Mouse (Mus musculus): ENCODE measurements around the gene Tnfaip6. TPM values are rescaled to one million over a fixed set of nuclear protein-coding genes. Genes with fewer than 3 reads are reported as not detected.

The Tnfaip6 gene
- polyA plus RNA-seq, 1 experiment from 2014 or later, result 4.9 TPM

DNA sequence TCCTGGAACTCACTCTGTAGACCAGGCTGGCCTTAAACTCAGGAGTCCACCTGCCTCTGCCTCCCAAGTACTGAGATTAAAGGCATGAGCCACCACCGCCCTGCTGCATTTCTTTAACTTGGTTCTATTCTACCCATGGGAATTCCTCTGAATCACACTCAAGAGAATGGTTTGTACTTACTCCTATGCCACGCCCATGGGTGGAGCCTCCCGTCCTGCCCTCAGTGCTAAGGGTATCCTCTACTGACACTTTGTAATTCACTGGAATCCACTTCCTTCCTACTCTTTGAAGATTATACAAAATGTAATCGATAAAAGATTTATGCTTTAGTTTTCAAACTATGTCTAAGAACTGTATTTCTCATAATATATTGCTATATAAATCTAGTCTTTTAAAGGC is 6.3 kb upstream of the Tnfaip6 start:
- H3K4me3 ChIP-seq, result no peak overlapping the region
- H3K9ac ChIP-seq, result no peak overlapping the region
- H3K4me2 ChIP-seq, result no peak overlapping the region
- ATAC-seq (ENCODE audit: insufficient number of reproducible peaks, low FRiP score), result no peak
- no peaks in the 10 kb centered on the region for H3K27me3 ChIP-seq (replicated peaks)
- peaks cover 12% of the 10 kb centered on the region for H3K9me3 ChIP-seq (replicated peaks)
- WGBS, result 74% methylated on average over 4 of the region's 4 CpGs
- H3K4me1 ChIP-seq (replicated peaks), result no peaks in the 10 kb centered on the region
- no peaks in the 10 kb centered on the region for H3K36me3 ChIP-seq
- H3K27ac ChIP-seq (ENCODE audit: poor library complexity, severe bottlenecking), result no peak overlapping the region

GRCm38 (mm10) chr2:52034601-52035000 is 3.2 kb upstream of the Tnfaip6 start:
- WGBS, result 84% methylated on average over 4 of the region's 4 CpGs
- no peak overlapping the region for H3K9ac ChIP-seq
- no peaks in the 10 kb centered on the region for H3K36me3 ChIP-seq
- no peak overlapping the region for H3K4me3 ChIP-seq
- ATAC-seq (ENCODE audit: insufficient number of reproducible peaks, low FRiP score), result no peak
- peaks cover 3% of the 10 kb centered on the region; the same call in 1 of the 2 replicates for H3K9me3 ChIP-seq (replicated peaks)
- H3K27me3 ChIP-seq (replicated peaks), result 0 out of 2 replicates have a peak, but pooled peaks cover 3% of the 10 kb centered on the region
- H3K27ac ChIP-seq (ENCODE audit: poor library complexity, severe bottlenecking), result no peak overlapping the region
- H3K4me1 ChIP-seq (replicated peaks), result 0 out of 2 replicates have a peak, but pooled peaks cover 5% of the 10 kb centered on the region
- no peak overlapping the region for H3K4me2 ChIP-seq

- Histone ChIP-seq H3K4me2 (no peak overlapping the region), H3K4me1 (replicated peaks) (0 out of 2 replicates have a peak, but pooled peaks cover 5% of the 10 kb centered on the region), H3K4me3 (no peak overlapping the region), H3K9me3 (replicated peaks) (no peaks in the 10 kb centered on the region), H3K9ac (no peak overlapping the region), H3K36me3 (no peaks in the 10 kb centered on the region), H3K27ac (ENCODE audit: poor library complexity, severe bottlenecking) (no peak overlapping the region), H3K27me3 (replicated peaks) (0 out of 2 replicates have a peak, but pooled peaks cover 3% of the 10 kb centered on the region)
- WGBS, result 49% methylated on average over 4 of the region's 4 CpGs
- no peak for ATAC-seq (ENCODE audit: insufficient number of reproducible peaks, low FRiP score)
Observed at GRCm38 (mm10) chr2:52035144-52035543, 2.7 kb upstream of the Tnfaip6 start.

DNA sequence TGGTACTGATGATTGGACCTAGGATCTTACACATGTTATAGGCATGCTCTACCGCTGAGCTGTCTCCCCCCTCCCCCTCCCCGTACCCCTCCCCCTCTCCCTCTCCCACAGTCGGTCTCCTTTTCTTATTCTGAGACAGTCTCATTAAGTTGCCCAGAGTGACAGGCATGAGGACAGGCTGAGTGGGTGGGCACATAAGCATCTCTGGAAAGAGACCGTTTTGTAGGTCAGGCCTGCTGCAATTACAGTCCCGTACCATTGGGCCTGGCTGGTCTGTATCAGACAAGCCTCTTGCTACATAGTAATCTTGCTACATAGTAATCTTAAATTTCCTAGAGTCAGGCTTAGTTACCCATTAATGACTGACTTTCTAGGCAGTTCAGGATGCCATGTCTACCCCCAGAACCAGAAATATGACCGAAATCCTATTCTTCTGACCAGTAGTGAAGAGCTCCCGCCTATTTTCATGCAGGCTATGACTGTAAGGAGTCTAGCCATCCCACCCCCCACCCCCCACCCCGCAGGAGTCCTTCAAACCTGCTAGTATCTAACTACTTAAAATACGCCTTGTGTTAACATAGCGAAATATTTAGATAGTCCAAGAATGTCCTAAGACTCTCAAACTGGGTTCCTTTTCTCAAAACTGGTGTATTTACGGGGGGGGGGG is 747 bp upstream of the Tnfaip6 start:
- WGBS, result 48% methylated on average over 9 of the region's 11 CpGs
- Histone ChIP-seq H3K27ac (ENCODE audit: poor library complexity, severe bottlenecking) (no peak overlapping the region), H3K4me1 (replicated peaks) (0 out of 2 replicates have a peak, but pooled peaks cover 5% of the 10 kb centered on the region), H3K9ac (no peak overlapping the region), H3K36me3 (no peaks in the 10 kb centered on the region), H3K4me2 (peak overlapping the region; percentile 73), H3K27me3 (replicated peaks) (0 out of 2 replicates have a peak, but pooled peaks cover 3% of the 10 kb centered on the region), H3K4me3 (peak overlapping the region; percentile 49; the same call in 1 of the 2 replicates), H3K9me3 (replicated peaks) (no peaks in the 10 kb centered on the region)
- no peak for ATAC-seq (ENCODE audit: insufficient number of reproducible peaks, low FRiP score)

DNA sequence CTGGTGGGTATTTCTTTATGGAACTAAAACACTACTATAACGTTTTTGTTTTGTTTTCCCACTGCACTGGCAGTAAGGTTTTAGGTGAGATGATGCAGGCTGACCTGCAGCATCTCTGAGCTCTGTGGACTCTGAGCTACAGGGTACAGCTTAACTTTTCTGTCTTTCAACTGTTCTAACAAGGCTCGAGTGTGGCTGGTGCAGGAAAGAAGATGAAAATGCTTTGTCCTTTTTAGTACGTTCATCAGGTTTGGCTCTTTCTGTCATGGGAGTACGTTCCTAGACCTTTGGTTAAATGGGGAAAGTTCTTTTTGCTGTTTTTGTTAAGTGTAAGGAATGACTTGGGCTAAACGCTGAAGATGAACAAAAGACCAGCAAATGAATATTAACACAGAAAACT is 749 bp downstream of the Tnfaip6 start:
- no peak for ATAC-seq (ENCODE audit: insufficient number of reproducible peaks, low FRiP score)
- no peak overlapping the region for H3K9ac ChIP-seq
- 0 out of 2 replicates have a peak, but pooled peaks cover 5% of the 10 kb centered on the region for H3K4me1 ChIP-seq (replicated peaks)
- H3K36me3 ChIP-seq, result no peaks in the 10 kb centered on the region
- 58% methylated on average over 5 of the region's 5 CpGs for WGBS
- H3K9me3 ChIP-seq (replicated peaks), result no peaks in the 10 kb centered on the region
- H3K4me2 ChIP-seq, result peak overlapping the region; percentile 45; the same call in 1 of the 2 replicates
- no peak overlapping the region for H3K4me3 ChIP-seq
- 0 out of 2 replicates have a peak, but pooled peaks cover 3% of the 10 kb centered on the region for H3K27me3 ChIP-seq (replicated peaks)
- H3K27ac ChIP-seq (ENCODE audit: poor library complexity, severe bottlenecking), result no peak overlapping the region

- H3K9ac ChIP-seq, result no peak overlapping the region
Observed at GRCm38 (mm10) chr2:52039083-52039801, 1.4 kb downstream of the Tnfaip6 start.

DNA sequence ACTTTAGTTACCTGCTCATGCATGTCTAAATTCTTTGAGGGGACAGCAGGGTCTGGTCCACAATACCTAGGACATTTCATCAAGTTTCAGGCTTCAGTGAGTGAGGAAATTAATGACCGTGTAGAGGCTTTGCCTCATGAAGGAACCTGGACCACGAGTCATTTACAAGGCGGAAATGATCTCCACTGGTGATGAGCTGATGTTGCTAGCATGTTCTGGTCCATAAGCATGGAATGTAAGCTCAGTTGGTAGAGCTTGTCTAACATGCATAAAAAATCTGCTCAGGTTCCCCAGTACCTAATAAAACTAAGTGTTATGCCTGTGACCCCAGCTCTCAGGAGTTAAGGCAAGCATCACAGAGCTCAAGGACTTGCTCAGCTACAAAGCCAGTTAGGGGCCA is 4.3 kb downstream of the Tnfaip6 start:
- Histone ChIP-seq H3K9me3 (replicated peaks) (no peaks in the 10 kb centered on the region), H3K4me3 (no peak overlapping the region), H3K9ac (no peak overlapping the region), H3K36me3 (no peaks in the 10 kb centered on the region), H3K4me1 (replicated peaks) (0 out of 2 replicates have a peak, but pooled peaks cover 3% of the 10 kb centered on the region), H3K4me2 (no peak overlapping the region), H3K27me3 (replicated peaks) (0 out of 2 replicates have a peak, but pooled peaks cover 3% of the 10 kb centered on the region), H3K27ac (ENCODE audit: poor library complexity, severe bottlenecking) (no peak overlapping the region)
- whole genome bisulfite sequencing, result 82% methylated on average over 3 of the region's 3 CpGs
- no peak for ATAC-seq (ENCODE audit: insufficient number of reproducible peaks, low FRiP score)

More at GRCm38 (mm10) chr2:52039083-52039801, 1.4 kb downstream of the Tnfaip6 start:
- H3K36me3 ChIP-seq, result no peaks in the 10 kb centered on the region
- ATAC-seq (ENCODE audit: insufficient number of reproducible peaks, low FRiP score), result no peak
- H3K9me3 ChIP-seq (replicated peaks), result no peaks in the 10 kb centered on the region
- no peak overlapping the region for H3K4me2 ChIP-seq
- 0 out of 2 replicates have a peak, but pooled peaks cover 5% of the 10 kb centered on the region for H3K4me1 ChIP-seq (replicated peaks)
- H3K4me3 ChIP-seq, result no peak overlapping the region
- 67% methylated on average over 8 of the region's 8 CpGs for WGBS
- H3K27me3 ChIP-seq (replicated peaks), result 0 out of 2 replicates have a peak, but pooled peaks cover 3% of the 10 kb centered on the region
- no peak overlapping the region for H3K27ac ChIP-seq (ENCODE audit: poor library complexity, severe bottlenecking)

GRCm38 (mm10) chr2:52042714-52043113 is 4.9 kb downstream of the Tnfaip6 start:
- Histone ChIP-seq H3K4me2 (no peak overlapping the region), H3K4me1 (replicated peaks) (no peaks in the 10 kb centered on the region), H3K9me3 (replicated peaks) (no peaks in the 10 kb centered on the region), H3K36me3 (no peaks in the 10 kb centered on the region), H3K9ac (no peak overlapping the region), H3K4me3 (no peak overlapping the region), H3K27me3 (replicated peaks) (0 out of 2 replicates have a peak, but pooled peaks cover 3% of the 10 kb centered on the region), H3K27ac (ENCODE audit: poor library complexity, severe bottlenecking) (no peak overlapping the region)
- 33% methylated on average over 5 of the region's 5 CpGs for WGBS
- ATAC-seq (ENCODE audit: insufficient number of reproducible peaks, low FRiP score), result no peak

DNA sequence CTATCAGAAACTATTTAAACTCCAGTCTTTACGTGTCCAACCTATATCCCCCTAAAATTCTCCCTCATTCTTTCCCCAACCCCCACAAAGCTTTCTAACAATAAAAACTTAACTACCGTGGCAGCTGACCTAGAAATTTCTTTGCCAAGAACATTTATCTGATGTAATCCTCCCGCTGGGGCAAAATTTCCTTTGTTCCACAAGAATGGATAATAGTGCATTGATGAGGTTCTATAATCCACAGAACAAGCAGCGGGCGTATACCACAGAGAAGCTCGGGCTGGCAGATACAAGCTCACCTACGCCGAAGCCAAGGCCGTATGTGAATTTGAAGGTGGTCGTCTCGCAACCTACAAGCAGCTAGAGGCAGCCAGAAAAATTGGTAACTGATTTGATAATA is 5.7 kb downstream of the Tnfaip6 start:
- Histone ChIP-seq H3K27me3 (replicated peaks) (0 out of 2 replicates have a peak, but pooled peaks cover 2% of the 10 kb centered on the region), H3K4me1 (replicated peaks) (no peaks in the 10 kb centered on the region), H3K27ac (ENCODE audit: poor library complexity, severe bottlenecking) (no peak overlapping the region), H3K4me2 (no peak overlapping the region), H3K4me3 (no peak overlapping the region), H3K36me3 (no peaks in the 10 kb centered on the region), H3K9me3 (replicated peaks) (no peaks in the 10 kb centered on the region), H3K9ac (no peak overlapping the region)
- ATAC-seq (ENCODE audit: insufficient number of reproducible peaks, low FRiP score), result no peak
- WGBS, result 91% methylated on average over 11 of the region's 11 CpGs

DNA sequence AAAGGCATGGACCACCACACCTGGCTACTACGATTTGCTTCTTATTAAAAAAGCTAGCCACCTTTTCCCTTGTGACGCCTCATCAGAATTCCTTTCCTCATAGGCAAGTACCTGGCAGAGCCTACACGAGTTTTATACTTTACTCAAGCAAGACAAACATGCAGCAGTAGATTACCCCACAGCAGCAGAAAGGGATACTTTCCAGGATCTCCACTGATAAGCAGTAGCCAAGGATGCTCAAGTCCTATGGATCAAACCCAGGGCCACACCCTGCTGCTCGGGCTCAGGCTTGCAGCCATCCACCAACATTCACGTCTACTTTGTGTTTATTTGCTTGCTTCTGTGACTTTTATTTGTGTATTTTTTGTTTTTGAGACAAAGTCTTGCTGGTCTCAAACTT is 8.2 kb downstream of the Tnfaip6 start:
- no peak overlapping the region for H3K4me2 ChIP-seq
- H3K36me3 ChIP-seq, result no peaks in the 10 kb centered on the region
- 66% methylated on average over 5 of the region's 5 CpGs for WGBS
- H3K9ac ChIP-seq, result no peak overlapping the region
- no peaks in the 10 kb centered on the region for H3K9me3 ChIP-seq (replicated peaks)
- no peak overlapping the region for H3K27ac ChIP-seq (ENCODE audit: poor library complexity, severe bottlenecking)
- ATAC-seq (ENCODE audit: insufficient number of reproducible peaks, low FRiP score), result no peak
- no peak overlapping the region for H3K4me3 ChIP-seq
- no peaks in the 10 kb centered on the region for H3K27me3 ChIP-seq (replicated peaks)
- H3K4me1 ChIP-seq (replicated peaks), result no peaks in the 10 kb centered on the region

- no peak overlapping the region for H3K4me2 ChIP-seq
- H3K36me3 ChIP-seq, result no peaks in the 10 kb centered on the region
- H3K4me3 ChIP-seq, result no peak overlapping the region
- H3K27me3 ChIP-seq (replicated peaks), result no peaks in the 10 kb centered on the region
- H3K27ac ChIP-seq (ENCODE audit: poor library complexity, severe bottlenecking), result no peak overlapping the region
- H3K4me1 ChIP-seq (replicated peaks), result peaks cover 10% of the 10 kb centered on the region
- H3K9me3 ChIP-seq (replicated peaks), result no peaks in the 10 kb centered on the region
- no peak for ATAC-seq (ENCODE audit: insufficient number of reproducible peaks, low FRiP score)
- 87% methylated on average over 11 of the region's 11 CpGs for WGBS
- no peak overlapping the region for H3K9ac ChIP-seq
Observed at GRCm38 (mm10) chr2:52050823-52051222, 13.0 kb downstream of the Tnfaip6 start.

All from heart, embryonic 12.5 days (tissue).